Mouse (Mus musculus) heart, adult 2 months (tissue): ENCODE data around the gene Lin9.
"Not testable (repeated sequence)": the region's sequence is repeated elsewhere in the genome, so short reads cannot be mapped to it uniquely, and the experiment has no call there.

Experiments used
- CTCF ChIP-seq: fragments of 200-600 bp; IDR thresholded peaks from 2 replicates; pipeline ENCODE4 v1.8.1; 2022; ENCODE audit warnings: antibody characterized with exemption, mild to moderate bottlenecking, moderate library complexity
- POLR2A ChIP-seq: fragments of 200-500 bp; IDR thresholded peaks from 2 replicates; pipeline ENCODE4 v1.6.1; 2011; ENCODE audit warnings: mild to moderate bottlenecking, low read depth, low read length, control low read depth; ENCODE audit not compliant: insufficient read depth

- TF ChIP-seq CTCF, POLR2A: not testable (repeated sequence)
Measured at GRCm38 (mm10) chr1:180637796-180638195, 3.2 kb upstream of the Lin9 start.
